Mouse (Mus musculus) c-Kit-positive CD71-positive TER-119-positive erythroid progenitor cells, embryonic 14.5 days (primary cell): Measurements from ENCODE around the gene Trem3.

Source experiments
- DNase-seq: peaks from one replicate; pipeline ENCODE4 v3.0.0-alpha.2; 2013; ENCODE audit warnings: low spot score

Gene Trem3

DNA sequence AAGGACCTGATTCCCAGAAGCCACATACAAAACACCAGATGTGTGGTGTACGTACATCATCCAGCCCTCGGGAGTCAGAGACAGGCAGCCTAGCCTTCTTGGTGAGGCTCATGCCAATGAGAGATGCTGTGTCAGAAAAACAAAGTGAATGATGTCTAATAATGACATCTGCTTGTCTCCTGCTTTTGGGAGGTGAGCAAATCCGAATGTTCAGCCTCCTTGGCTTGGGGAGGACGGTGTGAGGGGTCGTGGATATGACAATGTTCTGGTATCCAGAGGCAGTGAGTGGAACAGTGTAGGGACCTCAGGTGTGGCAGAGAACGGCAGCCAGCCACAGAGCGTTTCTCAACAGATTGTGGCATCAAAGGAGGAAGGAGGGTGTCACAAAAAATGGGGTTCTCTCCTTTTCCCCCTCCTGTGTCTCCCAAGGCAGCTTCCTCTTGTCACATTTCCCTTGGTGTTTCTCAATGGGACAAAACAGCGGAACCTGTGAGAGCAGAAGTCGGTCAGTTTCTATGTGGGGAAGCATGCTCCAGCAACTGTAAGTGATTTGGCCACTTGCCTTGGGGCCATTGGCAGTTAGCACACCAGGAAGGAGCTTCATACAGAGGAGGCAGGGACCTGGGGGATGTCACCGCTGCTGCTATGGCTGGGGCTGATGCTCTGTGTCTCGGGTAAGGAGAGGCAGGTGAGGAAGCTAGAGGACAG, at the start of gene Trem3:
TSS of gene Trem3 (plus strand) at position 557 of the 708 bp plus-strand sequence.
- no peak for DNase-seq

DNA sequence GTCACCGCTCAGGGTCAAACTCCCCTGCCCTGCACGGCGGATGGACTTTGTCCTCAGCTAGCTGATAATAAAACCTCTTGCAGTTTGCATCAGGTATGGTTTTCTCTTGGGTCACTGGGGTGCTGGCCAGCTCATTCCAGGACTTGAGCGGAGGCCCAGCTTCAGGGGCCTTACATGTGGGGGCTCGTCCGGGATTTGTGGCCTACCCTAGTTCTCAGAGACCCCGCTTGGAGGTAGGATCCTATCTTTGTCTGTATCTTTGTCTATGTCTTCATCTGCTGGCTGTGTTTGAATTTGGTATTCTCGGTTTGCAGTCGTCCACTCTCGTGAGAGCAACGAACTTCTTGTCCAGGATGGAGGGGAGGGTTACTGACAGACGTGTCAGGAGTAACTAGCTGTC, 44.5 kb upstream of the Trem3 start:
- DNase-seq: no peak

DNA sequence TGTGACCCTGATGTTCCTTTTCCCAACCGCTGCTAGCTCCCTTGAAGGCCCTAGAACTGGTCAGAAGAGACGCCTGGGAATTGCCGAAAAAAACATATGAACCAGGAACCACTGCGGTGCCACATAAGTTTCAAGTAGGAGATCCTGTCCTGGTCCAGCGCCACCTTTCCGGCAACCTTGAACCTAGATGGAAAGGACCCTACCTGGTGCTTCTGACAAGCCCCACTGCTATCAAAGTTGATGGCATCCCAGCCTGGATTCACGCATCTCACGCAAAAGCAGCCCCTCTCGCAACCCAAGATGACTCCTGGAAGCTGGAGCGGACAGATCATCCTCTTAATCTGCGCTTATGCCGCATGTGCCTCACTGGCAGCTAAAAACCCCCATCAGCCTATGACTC, 35.0 kb upstream of the Trem3 start:
- no peak for DNase-seq

DNA sequence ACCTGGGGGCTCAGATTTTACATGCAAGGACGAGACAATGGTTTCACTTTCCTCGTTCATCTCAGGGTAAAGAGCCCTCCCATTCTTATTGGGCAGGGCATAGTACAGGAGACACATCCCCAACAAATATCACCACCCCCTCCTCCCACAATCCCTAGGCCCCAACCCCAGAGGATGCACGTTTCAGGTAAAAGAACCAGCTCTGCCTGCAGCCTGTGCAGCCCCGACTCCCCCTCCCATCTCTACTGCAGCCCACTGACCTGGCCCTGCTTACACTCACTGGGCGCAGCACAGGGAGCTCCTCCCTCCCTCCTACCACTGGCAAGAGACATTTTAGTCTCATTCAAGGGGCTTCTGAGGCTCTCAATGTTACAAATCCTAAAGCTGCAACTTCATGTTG, 34.1 kb upstream of the Trem3 start:
- no peak for DNase-seq

DNA sequence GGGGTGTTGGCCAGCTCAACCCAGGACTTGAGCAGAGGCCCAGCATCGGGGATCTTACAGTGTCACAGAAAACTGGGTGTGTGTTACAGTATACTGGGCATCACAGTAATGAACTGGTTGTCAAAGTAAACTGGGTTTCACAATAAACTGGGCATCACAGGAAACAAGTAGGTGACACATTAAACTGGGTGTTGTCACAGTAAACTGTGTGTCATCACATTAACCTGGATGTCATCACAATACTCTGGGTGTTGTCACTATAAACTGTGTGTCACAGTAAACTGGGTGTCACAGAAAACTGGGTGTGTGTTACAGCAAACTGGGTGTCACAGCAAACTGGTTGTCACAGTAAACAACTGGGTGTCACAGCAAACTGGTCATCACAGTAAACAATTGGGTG, 32.1 kb upstream of the Trem3 start:
- DNase-seq: no peak

DNA sequence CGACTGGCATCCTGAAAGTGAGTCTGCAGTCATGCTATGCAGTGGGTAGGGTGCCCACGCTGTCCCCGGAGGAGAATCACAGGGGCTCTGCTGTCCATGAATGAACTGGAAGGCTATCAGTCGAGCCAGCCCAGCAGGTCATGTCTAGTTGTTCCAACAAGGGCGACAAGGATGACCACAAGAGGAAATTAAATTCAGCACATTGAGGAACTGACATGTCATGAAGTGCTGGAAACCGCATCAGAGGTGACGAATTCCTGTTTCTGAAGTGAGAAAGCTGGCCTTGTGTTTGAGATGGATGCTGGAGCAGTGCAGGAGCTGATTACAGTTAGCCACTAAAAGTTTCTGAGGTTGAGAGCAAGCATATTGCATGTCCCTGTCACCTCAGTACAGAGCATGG, 16.9 kb upstream of the Trem3 start:
- no peak for DNase-seq

DNA sequence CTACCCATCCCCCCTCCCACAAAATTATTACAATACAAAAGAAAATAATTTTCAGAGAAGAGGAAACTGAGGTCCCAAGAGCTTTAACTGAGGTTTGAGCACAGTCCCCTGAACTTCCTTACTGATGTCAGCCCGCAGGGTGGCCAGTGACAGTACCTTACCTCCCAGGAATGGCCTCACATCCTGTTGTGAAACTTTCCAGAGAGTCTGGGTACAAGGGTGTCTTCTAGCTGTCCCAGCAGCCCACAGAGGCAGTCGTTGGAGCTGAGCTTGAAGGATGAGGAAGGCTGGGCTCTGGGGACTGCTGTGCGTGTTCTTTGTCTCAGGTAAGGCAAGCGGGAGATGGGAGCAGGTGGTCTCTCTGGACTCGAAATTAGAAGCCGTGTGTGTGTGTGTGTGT, 15.1 kb upstream of the Trem3 start, which contains the start of gene Trem1:
TSS of gene Trem1 (plus strand) at position 251 of the 400 bp plus-strand sequence.
- no peak for DNase-seq

DNA sequence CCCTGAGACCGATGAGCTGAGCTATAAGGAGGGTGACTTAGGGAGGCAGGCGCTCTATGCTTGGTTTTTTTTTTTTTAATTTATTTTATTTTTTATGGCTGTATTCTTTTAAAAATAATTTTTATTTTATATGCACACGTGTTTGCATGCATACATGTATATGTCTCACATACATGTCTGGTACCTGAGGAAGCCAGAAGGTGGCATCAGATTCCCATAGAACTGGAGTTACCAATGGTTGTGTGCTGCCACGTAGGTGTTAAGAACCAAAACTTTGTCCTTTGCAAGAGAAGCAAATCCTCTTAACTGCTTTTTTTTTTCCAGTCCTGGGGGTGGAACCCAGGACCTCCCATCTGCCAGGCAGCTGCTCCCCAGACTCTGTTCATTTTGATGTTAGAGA, 13.8 kb upstream of the Trem3 start:
- no peak for DNase-seq

DNA sequence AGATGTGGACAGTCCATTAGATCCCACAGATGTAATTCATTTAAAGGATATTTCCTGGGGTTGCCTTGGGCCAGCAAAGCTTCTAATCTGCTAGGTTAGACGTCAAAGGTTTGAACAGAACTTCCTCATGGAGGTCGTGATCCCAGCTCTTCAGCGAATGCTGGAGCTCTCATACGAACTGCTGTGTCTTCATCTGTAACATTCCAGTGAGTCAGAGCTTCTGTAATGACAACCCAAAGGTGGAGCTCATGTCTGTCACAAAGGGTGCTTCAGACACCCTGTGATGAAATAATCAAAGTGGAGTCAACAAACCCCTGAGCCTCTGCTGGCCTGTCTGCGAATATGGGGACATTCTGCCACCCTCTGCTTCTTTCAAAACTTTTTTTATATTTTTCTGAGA, 13.0 kb upstream of the Trem3 start:
- no peak for DNase-seq

DNA sequence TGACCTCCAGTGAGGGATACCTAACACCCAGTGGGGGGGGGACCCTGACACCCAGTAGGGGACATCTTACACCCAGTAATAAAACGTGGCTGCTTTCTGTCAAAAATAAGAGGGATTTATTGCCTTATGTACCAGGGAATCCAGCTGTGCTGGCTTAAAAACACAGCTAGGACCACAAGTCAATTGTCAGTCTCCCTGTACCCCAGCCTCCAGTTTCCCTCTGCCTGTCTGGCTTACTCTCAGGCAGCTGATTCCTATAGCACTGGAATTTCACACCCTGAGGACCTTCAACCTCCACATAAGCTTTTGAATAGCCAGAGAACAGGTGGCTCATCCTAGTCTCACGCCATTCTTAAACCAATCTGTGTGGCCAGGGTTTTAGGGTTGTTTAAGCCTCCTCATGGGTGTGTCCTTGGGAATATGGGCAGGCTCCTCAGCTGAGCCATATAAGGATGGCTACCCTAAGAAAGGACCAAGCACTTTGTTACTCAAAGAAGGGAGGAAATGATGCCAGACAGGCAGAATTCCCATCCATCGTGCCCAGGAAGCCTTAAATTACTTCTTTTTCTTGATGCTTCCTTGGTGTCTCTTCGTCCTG, 11.7 kb upstream of the Trem3 start:
- DNase-seq: no peak

DNA sequence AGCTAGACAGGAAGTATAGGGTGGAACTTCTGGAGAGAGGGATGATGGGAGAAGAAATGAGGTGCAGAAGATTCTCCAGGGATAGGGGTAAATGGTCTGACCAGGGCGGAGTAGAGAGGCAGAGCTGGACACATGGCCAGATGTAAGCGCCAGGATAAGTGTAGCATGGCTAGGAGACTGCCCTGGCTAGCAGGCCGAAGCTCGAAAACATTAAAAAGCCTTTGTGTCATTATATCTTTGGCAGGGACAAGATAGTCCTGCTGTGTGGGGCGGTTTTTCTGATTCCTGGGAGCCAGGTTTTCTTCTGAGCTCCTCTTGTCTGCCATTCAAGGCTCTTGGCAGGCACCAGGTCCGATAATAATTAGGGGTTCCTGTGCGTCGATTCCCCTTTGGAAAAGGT, 10.0 kb upstream of the Trem3 start:
- no peak for DNase-seq

DNA sequence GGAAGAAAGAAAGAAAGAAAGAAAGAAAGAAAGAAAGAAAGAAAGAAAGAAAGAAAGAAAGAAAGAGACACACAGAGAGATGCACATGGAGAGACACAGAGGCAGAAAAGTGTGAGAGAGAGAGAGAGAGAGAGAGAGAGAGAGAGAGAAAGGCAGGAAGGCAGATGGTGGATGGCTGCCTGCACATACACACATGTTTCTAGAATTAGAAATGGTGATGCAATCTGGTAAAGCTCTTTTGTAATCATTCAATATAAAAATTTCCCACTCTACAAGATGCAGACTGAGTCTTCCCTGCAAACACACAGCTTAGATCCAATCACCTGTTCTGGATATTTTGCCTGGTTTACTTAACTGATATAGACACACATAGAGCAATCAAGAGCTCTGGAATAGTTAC, 1.5 kb downstream of the Trem3 start:
- no peak for DNase-seq

DNA sequence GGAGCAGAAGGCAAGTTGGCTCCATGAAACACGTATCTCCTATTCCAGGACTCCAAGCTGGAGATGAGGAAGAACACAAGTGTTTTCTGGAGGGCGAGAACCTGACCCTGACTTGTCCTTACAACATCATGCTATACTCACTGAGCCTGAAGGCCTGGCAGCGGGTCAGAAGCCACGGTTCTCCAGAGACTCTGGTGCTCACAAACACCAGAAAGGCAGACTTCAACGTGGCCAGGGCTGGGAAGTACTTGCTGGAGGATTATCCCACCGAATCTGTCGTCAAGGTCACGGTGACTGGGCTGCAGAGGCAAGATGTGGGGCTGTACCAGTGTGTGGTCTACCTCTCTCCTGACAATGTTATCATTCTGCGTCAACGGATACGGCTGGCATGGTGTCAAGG, 1.9 kb downstream of the Trem3 start:
- no peak for DNase-seq

DNA sequence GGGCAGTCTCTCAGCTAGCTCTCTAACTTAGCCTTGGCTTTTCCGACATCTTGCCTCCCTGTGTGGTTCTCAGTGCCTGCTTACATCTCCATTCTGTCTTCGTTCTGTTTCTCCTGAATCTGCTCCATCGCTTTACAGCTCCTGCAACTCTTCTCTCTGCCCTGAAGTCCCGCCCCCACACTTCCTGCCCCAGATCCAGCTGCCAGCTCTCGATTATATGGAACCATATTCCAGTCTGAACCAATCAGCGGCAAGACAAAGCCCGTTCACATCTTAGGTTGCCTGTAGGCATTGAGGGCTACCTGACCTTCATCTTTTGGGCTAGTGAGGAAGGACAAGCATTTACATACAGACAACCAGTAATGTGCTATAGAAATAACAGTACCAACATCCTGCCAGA, 3.1 kb downstream of the Trem3 start:
- no peak for DNase-seq

DNA sequence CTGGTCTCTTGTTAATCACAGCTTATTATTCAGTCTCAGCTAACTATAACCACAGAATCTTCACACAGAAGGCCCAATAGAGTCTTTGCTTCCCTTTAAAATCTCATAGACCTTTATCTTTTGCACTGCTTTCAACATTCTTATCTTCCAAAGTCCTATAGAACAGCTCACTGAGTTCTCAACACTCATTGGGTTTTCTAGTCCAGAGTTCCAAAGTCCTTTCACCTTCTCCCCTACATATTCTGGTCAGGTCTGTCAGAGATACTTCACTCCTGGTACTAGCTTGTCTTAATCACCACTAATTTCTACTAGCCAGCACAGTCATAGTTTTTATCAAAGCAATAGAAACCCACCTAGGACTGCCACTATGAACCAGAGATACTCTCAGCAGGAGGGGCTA, 9.0 kb downstream of the Trem3 start:
- DNase-seq: no peak

DNA sequence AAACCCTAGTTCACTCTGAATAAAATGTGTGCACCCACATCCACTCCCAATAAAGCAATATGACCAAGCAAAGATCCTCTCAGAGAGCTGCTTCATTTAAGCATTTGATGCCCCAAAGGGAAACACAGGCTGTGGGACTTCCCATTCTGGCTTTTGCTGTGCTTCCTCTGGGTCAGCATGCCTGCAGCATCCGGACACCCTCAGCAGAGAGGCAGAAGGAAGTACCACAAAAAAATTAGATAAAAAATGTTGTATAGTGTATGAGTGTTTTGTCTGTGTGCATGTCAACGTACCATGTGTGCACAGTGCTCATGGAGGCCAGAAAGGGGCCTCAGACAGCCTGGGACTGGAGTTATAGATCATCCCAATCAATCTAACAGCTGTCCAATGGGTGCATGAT, 14.3 kb downstream of the Trem3 start:
- no peak for DNase-seq

DNA sequence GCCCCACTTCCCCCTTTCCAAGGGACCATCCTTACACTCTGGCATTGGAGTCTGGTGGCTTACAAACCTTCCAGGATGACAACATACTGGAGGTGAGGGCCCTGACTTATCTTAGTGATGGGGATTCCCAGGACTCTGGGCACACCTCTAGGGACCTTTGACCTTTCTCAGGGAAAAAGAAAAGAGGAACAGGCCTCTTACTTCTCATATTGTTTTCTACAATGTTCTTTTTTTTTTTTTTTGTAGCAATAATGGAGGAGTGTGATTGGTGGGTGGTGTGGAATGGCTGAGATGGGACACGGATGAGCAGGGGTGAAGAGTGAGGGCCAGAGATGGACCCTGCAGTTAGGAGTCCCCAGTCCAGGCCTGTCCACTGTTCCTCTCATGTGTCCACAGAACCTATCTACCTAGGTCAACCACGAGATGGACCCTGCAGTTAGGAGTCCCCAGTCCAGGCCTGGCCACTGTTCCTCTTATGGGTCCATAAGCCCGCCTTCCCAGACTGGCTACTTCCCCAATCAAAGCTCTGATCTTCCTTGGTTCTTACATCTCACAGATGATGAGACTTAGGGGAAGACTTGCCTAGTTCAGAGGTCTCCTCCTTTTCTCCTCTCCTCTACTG, 16.3 kb downstream of the Trem3 start, which contains the start of gene Treml4:
TSS of gene Treml4 (plus strand) at position 555 of the 622 bp plus-strand sequence.
- no peak for DNase-seq

DNA sequence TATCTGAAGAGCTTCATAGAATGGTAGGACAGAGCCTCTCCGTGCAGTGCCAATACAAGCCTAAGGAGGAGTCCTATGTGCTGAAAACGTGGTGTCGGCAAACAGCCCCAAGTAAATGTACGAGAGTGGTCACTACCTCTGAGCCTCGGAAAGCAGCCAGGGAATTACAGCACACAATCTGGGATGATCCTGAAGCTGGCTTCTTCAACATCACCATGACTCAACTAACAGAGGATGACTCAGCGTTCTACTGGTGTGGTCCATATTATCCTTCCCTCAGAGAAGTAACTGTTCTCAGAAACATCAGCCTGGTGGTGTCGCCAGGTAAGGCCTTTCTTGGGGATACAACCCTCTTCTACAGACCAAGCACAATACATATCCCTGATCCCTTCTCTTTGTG, 17.1 kb downstream of the Trem3 start:
- DNase-seq: peak; percentile 59

DNA sequence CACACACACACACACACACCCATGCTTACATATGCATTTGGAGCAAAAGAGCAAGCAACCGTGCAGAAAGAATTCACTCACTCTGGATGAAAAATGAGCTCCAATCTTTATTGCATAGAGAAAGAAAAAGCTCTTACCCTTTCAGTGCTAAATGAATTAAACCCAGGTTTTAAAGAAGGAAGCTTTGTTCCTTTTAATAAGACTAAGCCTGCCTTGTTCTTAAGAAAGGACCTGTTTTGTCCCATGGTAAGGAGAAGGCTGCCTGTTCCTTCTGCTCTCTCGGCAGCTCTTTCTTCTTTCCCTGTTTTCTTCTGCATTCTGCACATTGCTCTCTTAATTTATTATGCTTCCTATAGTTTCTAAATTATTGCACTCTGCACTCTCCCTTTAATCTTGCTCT, 18.6 kb downstream of the Trem3 start:
- DNase-seq: no peak

DNA sequence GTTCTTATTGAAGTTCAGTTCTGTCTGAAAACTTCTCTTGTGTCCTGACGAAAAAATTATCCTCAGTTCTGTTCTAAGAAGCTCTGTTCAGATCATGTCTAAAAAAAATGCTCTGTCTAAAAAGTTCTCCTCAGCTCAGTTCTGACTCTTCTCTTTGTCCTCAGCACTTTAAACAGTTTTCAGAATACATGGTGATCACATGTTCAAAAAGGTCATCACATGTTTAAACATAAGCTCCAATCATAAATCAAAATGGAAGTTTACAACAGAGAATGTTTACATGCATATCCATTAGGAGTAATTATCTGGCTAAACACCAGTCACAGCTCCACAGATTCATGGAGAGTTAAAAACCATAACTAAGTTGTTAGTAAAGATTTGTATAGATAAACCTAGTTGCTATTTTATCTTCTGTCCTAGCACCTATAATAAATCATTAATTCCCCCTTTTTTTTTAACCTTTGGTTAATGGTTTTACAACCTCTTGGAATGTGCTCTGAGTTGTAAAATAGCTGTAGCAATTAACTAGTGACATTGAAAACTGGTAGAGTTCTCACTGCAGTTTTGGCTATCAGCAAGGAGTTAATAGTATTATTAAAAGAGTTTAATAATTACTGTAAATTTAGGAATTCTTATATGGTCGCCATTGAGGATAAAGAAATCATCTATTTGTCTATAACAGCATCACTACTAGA, 19.2 kb downstream of the Trem3 start:
- no peak for DNase-seq

DNA sequence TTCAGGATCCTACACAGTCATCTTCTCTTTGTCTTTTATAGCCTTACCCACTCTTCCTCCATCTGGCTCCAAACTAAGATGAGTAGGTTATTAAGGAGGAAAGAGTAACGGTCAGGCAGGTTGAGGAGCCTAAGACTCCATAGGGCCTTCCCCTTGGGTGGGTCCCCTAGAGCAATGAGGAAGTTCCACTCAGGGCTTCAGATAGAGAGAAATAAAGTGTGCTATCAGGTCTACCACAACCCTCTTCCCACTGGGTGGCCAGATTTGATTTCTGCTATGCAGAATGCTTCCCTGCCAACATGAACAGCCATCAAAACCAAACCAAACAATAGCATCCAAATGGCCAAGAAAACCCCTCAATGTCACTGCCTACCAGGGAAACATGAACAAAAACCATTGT, 20.0 kb downstream of the Trem3 start:
- DNase-seq: no peak

DNA sequence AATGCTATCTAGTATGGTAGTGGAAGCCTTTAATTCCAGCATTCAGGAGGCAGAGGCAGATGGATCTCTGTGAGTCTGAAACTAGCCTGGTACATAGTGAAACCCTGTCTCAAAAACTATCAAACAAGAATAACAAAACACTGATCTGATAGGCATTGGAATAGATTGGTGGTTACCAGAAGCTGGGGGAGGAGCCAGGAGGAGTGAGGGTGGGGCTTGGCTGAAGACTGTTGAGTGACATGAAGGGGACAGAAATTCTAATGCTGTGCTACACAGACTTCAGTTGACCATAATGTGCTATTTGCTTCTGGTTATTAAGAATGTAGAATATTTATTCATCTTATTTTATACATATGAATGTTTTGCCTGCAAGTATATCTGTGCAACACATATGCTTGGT, 20.7 kb downstream of the Trem3 start:
- DNase-seq: no peak

DNA sequence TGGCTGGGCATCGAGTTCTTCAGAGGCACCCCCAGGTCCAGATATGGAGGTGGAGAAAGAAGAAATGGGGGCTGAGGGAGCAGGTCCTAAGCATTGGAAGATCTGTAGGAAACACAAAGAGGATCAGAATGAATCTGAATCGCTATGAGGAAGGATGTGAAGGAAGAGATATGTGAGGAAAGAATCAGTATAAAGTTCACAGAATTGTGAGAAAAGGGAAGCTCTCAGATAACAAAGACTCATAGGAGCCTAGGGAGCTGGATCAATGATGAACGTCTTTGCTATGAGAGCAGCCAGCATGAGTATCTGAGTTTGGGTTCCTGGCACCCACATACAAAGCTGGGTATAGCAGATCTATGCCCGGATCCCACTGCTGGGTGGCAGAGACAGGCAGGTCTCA, 22.3 kb downstream of the Trem3 start:
- DNase-seq: no peak
